In the genomic region with DNA sequence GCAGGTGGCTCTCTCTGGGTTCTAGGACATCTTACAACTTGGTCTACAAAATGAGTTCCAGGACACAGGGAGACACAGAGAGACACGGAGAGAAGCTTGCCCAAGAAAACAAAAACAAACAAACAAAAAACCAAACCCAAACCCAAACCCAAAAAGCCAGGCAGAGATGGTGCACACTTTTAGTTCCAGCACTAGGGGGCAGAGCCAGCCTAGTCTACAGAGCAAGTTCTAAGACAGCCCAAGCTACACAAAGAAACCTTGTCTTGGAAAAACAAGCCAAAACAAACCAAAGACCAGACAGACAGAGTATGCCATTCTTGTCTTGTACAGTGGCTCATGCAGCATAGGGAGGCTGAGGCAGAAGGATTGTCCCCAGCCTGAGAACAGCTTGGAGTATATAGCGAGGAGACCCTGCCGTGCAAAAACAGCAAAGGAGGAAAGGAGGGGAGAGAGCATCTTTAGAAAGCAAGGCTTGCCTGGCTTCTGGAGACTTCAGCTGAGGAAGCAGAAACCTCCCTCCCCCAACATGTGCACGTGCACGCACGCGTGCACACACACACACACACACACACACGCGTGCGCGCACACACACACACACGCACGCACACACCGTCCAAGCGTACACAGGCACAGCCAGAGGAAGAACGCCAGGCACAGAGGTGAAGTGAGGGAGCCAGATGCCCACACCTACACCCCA, we compare ENCODE assay signal across 10 mouse cellular contexts. TPM values are rescaled to one million over a fixed set of nuclear protein-coding genes. Genes with fewer than 3 reads are reported as not detected.
DNase-seq lines count a peak whose midpoint lies in the region; ATAC-seq and TF ChIP-seq lines count a peak whose summit lies in the region.
"Had no signal": no experiment of that assay in that cellular context is flagged by ENCODE, and none has a peak within 500 bp of the region (broad histone marks: within the 10 kb centered on the region; RNA-seq: fewer than 3 reads in every experiment).

No protein-coding gene starts in this region.

- peak; percentile 64 for TF ChIP-seq CTCF in lung, embryonic 14.5 days (IDR thresholded peaks at IDR 0.05; ENCODE audit: low read depth)
- TF ChIP-seq CTCF in E14TG2a.4 (conservative IDR thresholded peaks at IDR 0.05; ENCODE audit: low read length) = peak; percentile 59
- peak; percentile 49 for TF ChIP-seq CTCF in cortical plate, adult 2 months (IDR thresholded peaks at IDR 0.05; ENCODE audit: extremely low read depth, insufficient read depth, low read length)

- no peak overlapping the region for H3K27ac ChIP-seq in lung, embryonic 14.5 days (ENCODE audit: low read depth)
- H3K27ac ChIP-seq in cortical plate, adult 2 months (ENCODE audit: insufficient read depth, low read length) = no peak overlapping the region
- H3K27ac ChIP-seq: liver, embryonic 13.5 days; midbrain, embryonic 15.5 days had no signal

- no peaks in the 10 kb centered on the region for H3K27me3 ChIP-seq in lung, embryonic 14.5 days (ENCODE audit: insufficient read depth, low read length)
- H3K27me3 ChIP-seq in E14TG2a.4 (ENCODE audit: insufficient read depth, low read length) = no peaks in the 10 kb centered on the region
- H3K27me3 ChIP-seq: liver, embryonic 13.5 days; midbrain, embryonic 15.5 days had no signal

- H3K4me2 ChIP-seq in lung, embryonic 14.5 days = no peak overlapping the region
- H3K4me2 ChIP-seq: liver, embryonic 13.5 days; midbrain, embryonic 15.5 days had no signal

- peak; percentile 85 for DNase-seq in heart, adult 11 months
- DNase-seq in heart, postnatal 36 days = no peak
- peak; percentile 53 for DNase-seq in lung, embryonic 14.5 days
- DNase-seq in lung, postnatal 25 days (ENCODE audit: low spot score) = no peak
- DNase-seq in spleen, postnatal 10 days (ENCODE audit: low spot score in 2 of 2) = no peak
- DNase-seq in cerebellum, postnatal 4 days (ENCODE audit: low spot score in 2 of 2) = no peak
- DNase-seq: liver, embryonic 13.5 days had no signal

- peaks cover 5% of the 10 kb centered on the region; the same call in 1 of the 2 replicates for H3K4me1 ChIP-seq in lung, embryonic 14.5 days (ENCODE audit: insufficient read depth)
- H3K4me1 ChIP-seq in E14TG2a.4 (replicated peaks; ENCODE audit: low read depth, low read length) = peaks cover 42% of the 10 kb centered on the region
- H3K4me1 ChIP-seq in cortical plate, adult 2 months (ENCODE audit: control insufficient read depth, insufficient read depth, low read length) = no peaks in the 10 kb centered on the region

- no peak for ATAC-seq in lung, embryonic 14.5 days (ENCODE audit: insufficient read depth)
- ATAC-seq: midbrain, embryonic 15.5 days had no signal

- no peak overlapping the region for H3K4me3 ChIP-seq in lung, embryonic 14.5 days (ENCODE audit: low read depth, low read length)
- no peak overlapping the region for H3K4me3 ChIP-seq in E14TG2a.4 (replicated peaks; ENCODE audit: low read length)
- no peak overlapping the region for H3K4me3 ChIP-seq in cortical plate, adult 2 months (ENCODE audit: insufficient read depth, low read length)
- H3K4me3 ChIP-seq: liver, embryonic 13.5 days; midbrain, embryonic 15.5 days had no signal

- no peaks in the 10 kb centered on the region for H3K9me3 ChIP-seq in lung, embryonic 14.5 days (ENCODE audit: low read depth, low read length)
- no peaks in the 10 kb centered on the region for H3K9me3 ChIP-seq in E14TG2a.4 (ENCODE audit: low read length)
- H3K9me3 ChIP-seq: liver, embryonic 13.5 days; midbrain, embryonic 15.5 days had no signal

- TF ChIP-seq POLR2A in cortical plate, adult 2 months (IDR thresholded peaks at IDR 0.05; ENCODE audit: extremely low read depth, insufficient read depth, low read length) = peak; percentile 13; the same call in 1 of the 2 replicates

- no peak overlapping the region for H3K9ac ChIP-seq in lung, embryonic 14.5 days
- H3K9ac ChIP-seq: liver, embryonic 13.5 days; midbrain, embryonic 15.5 days had no signal

- WGBS in lung, embryonic 14.5 days = 88% methylated on average over 16 of the region's 16 CpGs

- intact Hi-C loops in heart, postnatal 36 days (cut with DNase I) = no loop called here

- H3K36me3 ChIP-seq in lung, embryonic 14.5 days (ENCODE audit: insufficient read depth) = peaks cover 42% of the 10 kb centered on the region; the same call in 1 of the 2 replicates
- peaks cover 40% of the 10 kb centered on the region for H3K36me3 ChIP-seq in E14TG2a.4 (ENCODE audit: insufficient read depth, low read length)

RNA-seq across cellular contexts. Expression of gene Alkbh6, which starts 2.3 kb away (rescaled TPM):
- total RNA-seq in heart, postnatal 36 days (2021) = 10 to 100 TPM; 22.0 to 23.0 TPM
- 72.1 and 73.1 TPM in 2 replicates for polyA plus RNA-seq in lung, embryonic 14.5 days (2014; fragmentation: Nextera tagmentation; extraction: Ambion mirVana)
- 135 and 141 TPM in 2 replicates for polyA plus RNA-seq in cortical plate, adult 2 months (2012; rRNA removed)

RNA-seq across cellular contexts. Expression of gene Syne4, which starts 8.4 kb away (rescaled TPM):
- total RNA-seq in heart, postnatal 36 days (2021) = 1 to 10 TPM in 1 of 2 experiments, under 1 TPM in 1; 0.81 to 1.3 TPM
- polyA plus RNA-seq in lung, embryonic 14.5 days (2014; fragmentation: Nextera tagmentation; extraction: Ambion mirVana) = 21.9 and 23.2 TPM in 2 replicates
- 23.6 and 24.7 TPM in 2 replicates for polyA plus RNA-seq in cortical plate, adult 2 months (2012; rRNA removed)

RNA-seq across cellular contexts. Expression of gene Clip3, which starts 14.7 kb away (rescaled TPM):
- total RNA-seq in heart, postnatal 36 days (2021) = 10 to 100 TPM in 1 of 2 experiments, 1 to 10 TPM in 1; 6.0 to 11.4 TPM
- polyA plus RNA-seq in lung, embryonic 14.5 days (2014; fragmentation: Nextera tagmentation; extraction: Ambion mirVana) = 31.1 and 41.9 TPM in 2 replicates
- 439 and 458 TPM in 2 replicates for polyA plus RNA-seq in cortical plate, adult 2 months (2012; rRNA removed)

RNA-seq across cellular contexts. Expression of gene E130208F15Rik, which starts 15.3 kb away (rescaled TPM):
- total RNA-seq in heart, postnatal 36 days (2021) = under 1 TPM; 0.65 to 0.78 TPM
- polyA plus RNA-seq in lung, embryonic 14.5 days (2014; fragmentation: Nextera tagmentation; extraction: Ambion mirVana) = not detected in 2 replicates
- 0.35 and 0.44 TPM in 2 replicates for polyA plus RNA-seq in cortical plate, adult 2 months (2012; rRNA removed)

RNA-seq across cellular contexts. Expression of gene Sdhaf1, which starts 17.5 kb away (rescaled TPM):
- 10 to 100 TPM; 12.0 to 12.5 TPM for total RNA-seq in heart, postnatal 36 days (2021)
- 21.3 and 22.7 TPM in 2 replicates for polyA plus RNA-seq in lung, embryonic 14.5 days (2014; fragmentation: Nextera tagmentation; extraction: Ambion mirVana)
- 16.9 and 17.4 TPM in 2 replicates for polyA plus RNA-seq in cortical plate, adult 2 months (2012; rRNA removed)

Comparison
In these comparisons a context has a peak if more than half of its experiments do, and no peak if none do; other contexts are left out.
1. DNase-seq: peak in heart, adult 11 months (single experiment) and lung, embryonic 14.5 days (single experiment); none in heart, postnatal 36 days (0 of 2), lung, postnatal 25 days (single experiment), spleen, postnatal 10 days (0 of 2) and cerebellum, postnatal 4 days (0 of 2).
2. RNA of gene Clip3, which starts 14.7 kb away (polyA plus RNA-seq): 439 to 458 TPM in cortical plate, adult 2 months; 31.1 to 41.9 TPM in lung, embryonic 14.5 days; every median in the first group is over 10 times any median in the second.
3. Peak in every context shown above with its lines, with median percentiles within 50 percentile points of each other: CTCF ChIP-seq.